Mouse (Mus musculus): Measurements from ENCODE around the gene Sec24b. TPM values are rescaled to one million over a fixed set of nuclear protein-coding genes. Genes with fewer than 3 reads are reported as not detected.

Gene Sec24b
- total and polyA plus RNA-seq, 3 experiments = 14.3 to 50.6 (median 31.2) TPM

- TF ChIP-seq IRF4 (IDR thresholded peaks at IDR 0.05; ENCODE audit: low read depth, low read length) (no peak), TCF12 (IDR thresholded peaks at IDR 0.05; ENCODE audit: low read depth, low read length) (no peak), TBP (conservative IDR thresholded peaks at IDR 0.05; ENCODE audit: low read depth, low read length) (no peak)
- Histone ChIP-seq H3K4me3 (replicated peaks in 1 of 3; ENCODE audit: low read depth in 2 of 3, low read length in 2 of 3, poor library complexity in 1 of 3) (no peak overlapping the region), H3K9me3 (replicated peaks; ENCODE audit: low read length) (no peaks in the 10 kb centered on the region), H3K27ac (ENCODE audit: insufficient read depth, low read depth) (no peak overlapping the region), H3K9ac (ENCODE audit: insufficient read depth, low read depth) (no peak overlapping the region), H3K4me2 (ENCODE audit: insufficient read depth, low read depth, poor library complexity, severe bottlenecking) (no peak overlapping the region), H3K27me3 (replicated peaks) (no peaks in the 10 kb centered on the region), H3K36me3 (replicated peaks in 1 of 2; ENCODE audit: control insufficient read depth in 1 of 2, insufficient read depth in 1 of 2, low read length in 1 of 2) (no peaks in the 10 kb centered on the region), H3K4me1 (ENCODE audit: control insufficient read depth in 1 of 2, insufficient read depth in 2 of 2) (no peaks in the 10 kb centered on the region), H3K79me2 (replicated peaks; ENCODE audit: control insufficient read depth, extremely low read depth, insufficient read depth, poor library complexity, severe bottlenecking) (no peaks in the 10 kb centered on the region)
- in situ Hi-C loops (cut with MboI; ENCODE audit: low pct_ligation_motif_present, low pct_unique_long_range_greater_than_20kb, low sequenced_read_pairs) (loop anchor here (25.0 kb wide), 1 partner anchor 500 kb away; no protein-coding TSS in a partner anchor), dilution Hi-C loops (cut with MboI; ENCODE audit: extremely low pct_ligation_motif_present, extremely low pct_unique_long_range_greater_than_20kb, low sequenced_read_pairs) (no loop called here)
- DNase-seq (ENCODE audit: extremely low read depth) = no peak
These were observed 26.1 kb upstream of the Sec24b start for GRCm38 (mm10) chr3:130087466-130087865.

GRCm38 (mm10) chr3:130086372-130087080 is 25.2 kb upstream of the Sec24b start:
- dilution Hi-C loops (cut with MboI; ENCODE audit: extremely low pct_ligation_motif_present, extremely low pct_unique_long_range_greater_than_20kb, low sequenced_read_pairs) = no loop called here
- H3K4me1 ChIP-seq (ENCODE audit: control insufficient read depth in 1 of 2, insufficient read depth in 2 of 2) = no peaks in the 10 kb centered on the region
- in situ Hi-C loops (cut with MboI; ENCODE audit: low pct_ligation_motif_present, low pct_unique_long_range_greater_than_20kb, low sequenced_read_pairs) = loop anchor here (25.0 kb wide), 1 partner anchor 501 kb away; no protein-coding TSS in a partner anchor

GRCm38 (mm10) chr3:130083312-130083711 is 22.0 kb upstream of the Sec24b start:
- Histone ChIP-seq H3K36me3 (replicated peaks in 1 of 2; ENCODE audit: control insufficient read depth in 1 of 2, insufficient read depth in 1 of 2, low read length in 1 of 2) (no peaks in the 10 kb centered on the region), H3K79me2 (replicated peaks; ENCODE audit: control insufficient read depth, extremely low read depth, insufficient read depth, poor library complexity, severe bottlenecking) (no peaks in the 10 kb centered on the region), H3K9me3 (replicated peaks; ENCODE audit: low read length) (no peaks in the 10 kb centered on the region), H3K27me3 (replicated peaks) (no peaks in the 10 kb centered on the region), H3K9ac (ENCODE audit: insufficient read depth, low read depth) (no peak overlapping the region), H3K27ac (ENCODE audit: insufficient read depth, low read depth) (no peak overlapping the region), H3K4me1 (ENCODE audit: control insufficient read depth in 1 of 2, insufficient read depth in 2 of 2) (no peaks in the 10 kb centered on the region), H3K4me3 (replicated peaks in 1 of 3; ENCODE audit: low read depth in 2 of 3, low read length in 2 of 3, poor library complexity in 1 of 3) (no peak overlapping the region), H3K4me2 (ENCODE audit: insufficient read depth, low read depth, poor library complexity, severe bottlenecking) (no peak overlapping the region)
- TF ChIP-seq ZMIZ1 (IDR thresholded peaks at IDR 0.05; ENCODE audit: low read depth, low read length) (no peak), USF1 (IDR thresholded peaks at IDR 0.05; ENCODE audit: low read depth, low read length) (no peak), ZNF384 (IDR thresholded peaks at IDR 0.05; ENCODE audit: low read depth, low read length) (no peak), SMC3 (IDR thresholded peaks at IDR 0.05; ENCODE audit: low read depth, low read length) (no peak), JUND (conservative IDR thresholded peaks at IDR 0.05; ENCODE audit: low read depth, low read length) (no peak), RAD21 (IDR thresholded peaks at IDR 0.05; ENCODE audit: low read depth, low read length) (no peak), SIN3A (IDR thresholded peaks at IDR 0.05; ENCODE audit: low read length) (no peak), HCFC1 (IDR thresholded peaks at IDR 0.05; ENCODE audit: low read depth, low read length) (no peak), TBP (conservative IDR thresholded peaks at IDR 0.05; ENCODE audit: low read depth, low read length) (no peak), ZKSCAN1 (IDR thresholded peaks at IDR 0.05; ENCODE audit: borderline replicate concordance, low read depth, low read length) (no peak), UBTF (IDR thresholded peaks at IDR 0.05; ENCODE audit: low read depth, low read length) (no peak), RCOR1 (conservative IDR thresholded peaks at IDR 0.05; ENCODE audit: low read depth, low read length) (no peak), POLR2AphosphoS2 (IDR thresholded peaks at IDR 0.05; ENCODE audit: low read depth, low read length) (no peak), MAZ (IDR thresholded peaks at IDR 0.05; ENCODE audit: low read depth, low read length) (no peak), MAFK (IDR thresholded peaks at IDR 0.05; ENCODE audit: insufficient replicate concordance, low read length) (no peak), EP300 (IDR thresholded peaks at IDR 0.05; ENCODE audit: low read length) (no peak), E2F4 (IDR thresholded peaks at IDR 0.05; ENCODE audit: insufficient replicate concordance, low read depth, low read length) (no peak)
- in situ Hi-C loops (cut with MboI; ENCODE audit: low pct_ligation_motif_present, low pct_unique_long_range_greater_than_20kb, low sequenced_read_pairs) = loop anchor here (25.0 kb wide), 1 partner anchor 504 kb away; no protein-coding TSS in a partner anchor
- dilution Hi-C loops (cut with MboI; ENCODE audit: extremely low pct_ligation_motif_present, extremely low pct_unique_long_range_greater_than_20kb, low sequenced_read_pairs) = no loop called here
- no peak for DNase-seq (ENCODE audit: extremely low read depth)

More at GRCm38 (mm10) chr3:130086372-130087080, 25.2 kb upstream of the Sec24b start:
- H3K4me3 ChIP-seq (replicated peaks in 1 of 3; ENCODE audit: low read depth in 2 of 3, low read length in 2 of 3, poor library complexity in 1 of 3) = no peak overlapping the region
- no peak overlapping the region for H3K27ac ChIP-seq (ENCODE audit: insufficient read depth, low read depth)
- no peak for DNase-seq (ENCODE audit: extremely low read depth)
- H3K9ac ChIP-seq (ENCODE audit: insufficient read depth, low read depth) = no peak overlapping the region
- H3K36me3 ChIP-seq (replicated peaks in 1 of 2; ENCODE audit: control insufficient read depth in 1 of 2, insufficient read depth in 1 of 2, low read length in 1 of 2) = no peaks in the 10 kb centered on the region
- H3K9me3 ChIP-seq (replicated peaks; ENCODE audit: low read length) = no peaks in the 10 kb centered on the region
- no peaks in the 10 kb centered on the region for H3K27me3 ChIP-seq (replicated peaks)
- no peak overlapping the region for H3K4me2 ChIP-seq (ENCODE audit: insufficient read depth, low read depth, poor library complexity, severe bottlenecking)
- no peaks in the 10 kb centered on the region for H3K79me2 ChIP-seq (replicated peaks; ENCODE audit: control insufficient read depth, extremely low read depth, insufficient read depth, poor library complexity, severe bottlenecking)
- TF ChIP-seq MEF2A (IDR thresholded peaks at IDR 0.05; ENCODE audit: borderline replicate concordance, low read depth, low read length) = no peak
- no peak for TF ChIP-seq NELFE (IDR thresholded peaks at IDR 0.05; ENCODE audit: low read depth, low read length)
- TF ChIP-seq ELF1 (IDR thresholded peaks at IDR 0.05; ENCODE audit: low read depth, low read length) = no peak
- no peak for TF ChIP-seq IRF4 (IDR thresholded peaks at IDR 0.05; ENCODE audit: low read depth, low read length)
- TF ChIP-seq RAD21 (IDR thresholded peaks at IDR 0.05; ENCODE audit: low read depth, low read length) = no peak
- TF ChIP-seq BHLHE40 (IDR thresholded peaks at IDR 0.05; ENCODE audit: low read depth, low read length) = no peak
- no peak for TF ChIP-seq CHD1 (IDR thresholded peaks at IDR 0.05; ENCODE audit: low read depth, low read length)
- no peak for TF ChIP-seq MAFK (IDR thresholded peaks at IDR 0.05; ENCODE audit: insufficient replicate concordance, low read length)
- TF ChIP-seq USF1 (IDR thresholded peaks at IDR 0.05; ENCODE audit: low read depth, low read length) = no peak
- TF ChIP-seq POLR2A (IDR thresholded peaks at IDR 0.05; ENCODE audit: low read depth, low read length) = no peak
- TF ChIP-seq POLR2AphosphoS2 (IDR thresholded peaks at IDR 0.05; ENCODE audit: low read depth, low read length) = no peak
- TF ChIP-seq CHD2 (IDR thresholded peaks at IDR 0.05; ENCODE audit: low read length) = no peak
- TF ChIP-seq PAX5 (IDR thresholded peaks at IDR 0.05; ENCODE audit: low read length) = no peak
- TF ChIP-seq SMC3 (IDR thresholded peaks at IDR 0.05; ENCODE audit: low read depth, low read length) = no peak
- TF ChIP-seq NRF1 (IDR thresholded peaks at IDR 0.05; ENCODE audit: low read depth, low read length) = no peak
- TF ChIP-seq UBTF (IDR thresholded peaks at IDR 0.05; ENCODE audit: low read depth, low read length) = no peak
